Mouse (Mus musculus): ENCODE results near the gene Mesp1. TPM values are rescaled to one million over a fixed set of nuclear protein-coding genes. Genes with fewer than 3 reads are reported as not detected.

Gene Mesp1
- not detected for polyA plus RNA-seq (2015; fragmentation: Illumina TruSeq; extraction: RNeasy Lipid Tissue Mini Kit (QIAGEN cat#74804); ENCODE audit: insufficient read depth, low read depth, low replicate concordance)

DNA sequence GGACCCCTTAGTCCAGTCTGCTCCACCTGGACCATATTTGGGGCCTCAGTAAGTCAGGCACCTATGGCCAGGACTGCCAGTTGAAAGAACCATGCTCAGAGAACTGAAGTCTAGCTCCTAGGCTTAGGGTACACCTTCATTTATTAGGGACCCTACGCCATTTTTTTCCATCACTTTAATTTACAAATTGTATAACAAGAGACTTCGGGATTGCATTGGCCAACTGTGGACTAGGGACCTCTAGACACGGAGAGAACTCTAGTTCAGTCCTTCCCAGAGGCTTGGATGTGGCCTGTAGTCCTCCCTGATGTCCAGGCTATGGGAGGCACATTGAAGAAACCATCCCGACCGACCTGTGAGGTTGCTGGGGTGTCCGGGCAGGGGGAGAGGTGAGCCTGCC, at the start of gene Mesp1:
Gene Mesp1, minus strand, starts transcription at position 101 of the 400 bp plus-strand sequence.

DNA sequence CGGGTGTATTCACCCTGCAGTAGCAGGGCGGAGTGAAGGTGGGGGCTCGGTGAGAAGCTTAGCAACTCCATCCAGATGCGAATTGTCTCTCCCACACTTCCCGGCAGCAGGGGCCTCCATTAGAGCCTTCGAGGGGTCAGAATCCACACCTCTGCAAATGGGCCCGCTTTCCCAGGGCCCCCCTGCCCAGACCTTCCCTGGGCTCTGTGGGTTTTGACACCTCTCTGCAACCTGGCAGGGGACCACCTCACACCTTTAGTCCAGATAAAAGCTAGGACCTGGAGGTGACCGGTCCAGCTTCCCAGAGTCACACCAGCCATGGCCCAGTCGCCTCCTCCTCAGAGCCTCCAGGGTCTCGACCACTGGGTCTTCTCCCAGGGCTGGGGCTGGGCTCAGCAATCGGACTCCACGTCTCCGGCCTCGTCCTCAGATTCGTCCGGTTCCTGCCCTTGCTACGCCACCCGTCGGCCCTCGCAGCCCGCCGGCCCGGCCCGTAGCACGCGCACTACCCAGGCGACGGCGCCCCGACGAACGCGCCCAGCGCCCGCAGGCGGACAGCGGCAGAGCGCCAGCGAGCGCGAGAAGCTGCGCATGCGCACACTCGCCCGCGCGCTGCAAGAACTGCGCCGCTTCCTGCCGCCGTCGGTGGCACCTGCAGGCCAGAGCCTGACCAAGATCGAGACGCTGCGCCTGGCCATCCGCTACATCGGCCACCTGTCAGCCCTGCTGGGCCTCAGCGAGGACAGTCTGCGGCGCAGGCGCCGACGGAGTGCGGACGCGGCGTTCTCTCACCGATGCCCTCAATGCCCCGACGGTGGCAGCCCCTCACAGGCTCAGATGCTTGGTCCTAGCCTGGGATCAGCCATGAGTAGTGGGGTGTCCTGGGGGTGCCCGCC, 17.3 kb upstream of the Mesp1 start, which contains the start of gene Mesp2:
Gene Mesp2, plus strand, starts transcription at position 117 of the 896 bp plus-strand sequence.

DNA sequence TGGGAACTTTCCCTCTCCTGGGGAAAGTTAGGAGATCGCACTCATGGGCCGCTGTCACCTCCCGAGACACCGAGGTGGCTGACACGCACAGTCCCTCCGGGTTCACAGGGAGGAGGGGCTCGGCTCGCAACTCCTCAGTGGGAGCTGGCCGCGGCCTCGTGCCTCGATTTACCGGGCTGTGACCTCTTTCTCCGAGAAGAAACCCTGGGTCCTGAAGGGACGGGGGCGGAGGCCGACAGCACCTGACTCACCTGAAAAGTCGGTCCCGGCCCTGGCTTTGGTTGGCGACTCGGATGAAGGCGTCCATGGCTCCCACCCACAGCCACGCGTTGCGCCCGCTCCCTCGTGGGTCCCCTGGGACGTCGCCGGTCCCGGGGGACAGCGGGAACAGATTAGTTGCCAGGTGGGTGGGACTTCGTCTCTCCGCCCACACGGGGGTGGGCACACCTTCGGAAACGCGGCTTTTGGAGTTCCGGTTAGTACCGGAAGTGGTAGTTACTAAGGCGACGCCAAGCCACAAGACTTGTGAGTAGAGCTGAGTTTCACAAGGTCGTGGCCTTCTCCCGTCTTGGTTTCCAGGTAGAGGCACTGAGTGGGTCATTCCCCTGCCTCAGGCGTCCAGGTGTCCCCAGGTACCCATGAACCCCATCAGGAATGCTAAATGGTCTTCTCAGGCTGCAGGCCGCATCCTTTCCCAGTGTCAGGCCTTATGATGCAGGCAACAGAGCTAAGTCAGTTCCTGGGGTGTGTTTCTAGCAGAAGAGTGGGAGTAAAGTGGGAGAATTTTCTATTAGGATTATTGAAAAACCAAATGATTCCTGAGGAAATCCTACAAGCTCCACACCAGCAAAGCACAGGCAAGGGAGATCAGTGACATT, 50.7 kb downstream of the Mesp1 start, which contains the start of the genes Pex11a and Wdr93:
Gene Pex11a, minus strand, starts transcription at position 473 of the 878 bp plus-strand sequence.
Gene Wdr93, plus strand, starts transcription at position 505 of the 878 bp plus-strand sequence.

Other genes with a start within 250 kb of the Mesp1 start
- not detected for gene Rhcg, start 176.1 kb downstream of the Mesp1 start, polyA plus RNA-seq (2015; fragmentation: Illumina TruSeq; extraction: RNeasy Lipid Tissue Mini Kit (QIAGEN cat#74804); ENCODE audit: insufficient read depth, low read depth, low replicate concordance)
- gene Ticrr, start 133.6 kb downstream of the Mesp1 start, polyA plus RNA-seq (2015; fragmentation: Illumina TruSeq; extraction: RNeasy Lipid Tissue Mini Kit (QIAGEN cat#74804); ENCODE audit: insufficient read depth, low read depth, low replicate concordance), result not detected
- 0.52 TPM for gene Kif7, start 78.1 kb downstream of the Mesp1 start, polyA plus RNA-seq (2015; fragmentation: Illumina TruSeq; extraction: RNeasy Lipid Tissue Mini Kit (QIAGEN cat#74804); ENCODE audit: insufficient read depth, low read depth, low replicate concordance)
- 6.5 TPM for gene Plin1, start 60.9 kb downstream of the Mesp1 start, polyA plus RNA-seq (2015; fragmentation: Illumina TruSeq; extraction: RNeasy Lipid Tissue Mini Kit (QIAGEN cat#74804); ENCODE audit: insufficient read depth, low read depth, low replicate concordance)
- 8.5 TPM for gene Pex11a, start 50.7 kb downstream of the Mesp1 start, polyA plus RNA-seq (2015; fragmentation: Illumina TruSeq; extraction: RNeasy Lipid Tissue Mini Kit (QIAGEN cat#74804); ENCODE audit: insufficient read depth, low read depth, low replicate concordance)
- not detected for gene Wdr93, start 50.6 kb downstream of the Mesp1 start, polyA plus RNA-seq (2015; fragmentation: Illumina TruSeq; extraction: RNeasy Lipid Tissue Mini Kit (QIAGEN cat#74804); ENCODE audit: insufficient read depth, low read depth, low replicate concordance)
- not detected for gene Mesp2, start 16.9 kb upstream of the Mesp1 start, polyA plus RNA-seq (2015; fragmentation: Illumina TruSeq; extraction: RNeasy Lipid Tissue Mini Kit (QIAGEN cat#74804); ENCODE audit: insufficient read depth, low read depth, low replicate concordance)
- 40.7 TPM for gene Anpep, start 67.3 kb upstream of the Mesp1 start, polyA plus RNA-seq (2015; fragmentation: Illumina TruSeq; extraction: RNeasy Lipid Tissue Mini Kit (QIAGEN cat#74804); ENCODE audit: insufficient read depth, low read depth, low replicate concordance)
- 5.6 TPM for gene Ap3s2, start 126.9 kb upstream of the Mesp1 start, polyA plus RNA-seq (2015; fragmentation: Illumina TruSeq; extraction: RNeasy Lipid Tissue Mini Kit (QIAGEN cat#74804); ENCODE audit: insufficient read depth, low read depth, low replicate concordance)
- 6.3 TPM for gene Arpin, start 141.6 kb upstream of the Mesp1 start, polyA plus RNA-seq (2015; fragmentation: Illumina TruSeq; extraction: RNeasy Lipid Tissue Mini Kit (QIAGEN cat#74804); ENCODE audit: insufficient read depth, low read depth, low replicate concordance)
- 2.2 TPM for gene Zfp710, start 231.0 kb upstream of the Mesp1 start, polyA plus RNA-seq (2015; fragmentation: Illumina TruSeq; extraction: RNeasy Lipid Tissue Mini Kit (QIAGEN cat#74804); ENCODE audit: insufficient read depth, low read depth, low replicate concordance)

Data from pancreas, adult 10 weeks (tissue).